Mouse (Mus musculus) spleen, adult 2 months (tissue): Measurements from ENCODE around the gene F7. TPM values are rescaled to one million over a fixed set of nuclear protein-coding genes. Genes with fewer than 3 reads are reported as not detected.

Experiments
- DNase-seq, 2 experiments: peaks; one replicate each; pipeline versions ENCODE4 v3.0.0 to v3.0.0-alpha.2; 2012 to 2021; ENCODE audit warnings: low spot score in 2 of 2, low read depth in 1 of 2
- H3K27ac ChIP-seq: fragments of 200-500 bp; 2 replicates; pipeline ENCODE4 v1.5.1; 2012; ENCODE audit warnings: low read length, inconsistent platforms; ENCODE audit not compliant: insufficient read depth
- H3K27me3 ChIP-seq: fragments of 200-500 bp; 2 replicates; pipeline ENCODE4 v1.6.1; 2012; ENCODE audit warnings: mild to moderate bottlenecking, moderate library complexity, low read length, inconsistent platforms; ENCODE audit not compliant: control insufficient read depth, insufficient read depth
- H3K36me3 ChIP-seq: fragments of 200-500 bp; 2 replicates; pipeline ENCODE4 v1.6.1; 2012; ENCODE audit warnings: mild to moderate bottlenecking, low read length, inconsistent platforms; ENCODE audit not compliant: control insufficient read depth, insufficient read depth
- H3K4me1 ChIP-seq: fragments of 200-500 bp; 2 replicates; pipeline ENCODE4 v1.6.1; 2011; ENCODE audit warnings: inconsistent platforms; ENCODE audit not compliant: control insufficient read depth, insufficient read depth, insufficient read length
- H3K4me3 ChIP-seq: fragments of 200-500 bp; 2 replicates; pipeline ENCODE4 v1.5.1; 2011; ENCODE audit warnings: mild to moderate bottlenecking, inconsistent platforms; ENCODE audit not compliant: insufficient read depth, insufficient read length; ENCODE audit errors: extremely low read depth
- CTCF ChIP-seq: fragments of 200-500 bp; IDR thresholded peaks from 2 replicates; pipeline ENCODE4 v1.5.1; 2011; ENCODE audit warnings: mild to moderate bottlenecking, inconsistent platforms; ENCODE audit not compliant: insufficient read depth, insufficient read length, insufficient replicate concordance; ENCODE audit errors: extremely low read depth
- POLR2A ChIP-seq: fragments of 200-500 bp; IDR thresholded peaks from 2 replicates; pipeline ENCODE4 v1.6.1; 2011; ENCODE audit warnings: low read depth, low read length, inconsistent platforms
- WGBS: fragments of 180-500 bp; shearing (Covaris S2); methylation state at CpG from one replicate; pipeline ENCODE4 v1.1.7; 2018; 5-methylcytosine and 5-hydroxymethylcytosine counted together
- polyA plus RNA-seq: library from polyadenylated mRNA; depleted of rRNA; stranded (reverse); fragments of >200 nt; gene quantifications from 2 replicates; pipeline ENCODE4 v1.2.3, GENCODE M21; 2012

The F7 gene
- polyA plus RNA-seq, 1 experiment, result 0.27 TPM

DNA sequence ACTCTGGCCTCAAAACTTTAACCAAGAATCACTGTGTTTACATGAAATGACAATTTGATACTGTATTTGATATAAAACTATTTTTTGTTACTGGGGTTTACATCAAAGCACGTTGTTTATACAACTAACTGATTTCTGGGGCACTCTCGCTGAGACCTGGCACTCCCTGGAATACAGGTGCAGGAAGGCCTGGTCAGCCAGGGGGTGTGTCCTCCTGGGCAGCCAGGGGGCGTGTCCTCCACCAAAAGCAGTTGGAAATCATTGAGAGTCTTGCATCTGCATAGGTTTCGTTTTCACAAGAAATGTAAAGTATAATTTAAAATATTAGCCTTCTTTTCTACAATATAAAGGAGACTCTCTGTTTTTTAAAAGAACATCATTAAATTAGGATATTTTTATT is 6.3 kb upstream of the F7 start:
- no peak for DNase-seq
- Histone ChIP-seq H3K27me3 (no peaks in the 10 kb centered on the region), H3K27ac (no peak overlapping the region), H3K4me1 (no peaks in the 10 kb centered on the region), H3K4me3 (no peak overlapping the region), H3K36me3 (no peaks in the 10 kb centered on the region)
- 65% methylated on average over 4 of the region's 4 CpGs for WGBS
- TF ChIP-seq POLR2A (no peak), CTCF (no peak)

DNA sequence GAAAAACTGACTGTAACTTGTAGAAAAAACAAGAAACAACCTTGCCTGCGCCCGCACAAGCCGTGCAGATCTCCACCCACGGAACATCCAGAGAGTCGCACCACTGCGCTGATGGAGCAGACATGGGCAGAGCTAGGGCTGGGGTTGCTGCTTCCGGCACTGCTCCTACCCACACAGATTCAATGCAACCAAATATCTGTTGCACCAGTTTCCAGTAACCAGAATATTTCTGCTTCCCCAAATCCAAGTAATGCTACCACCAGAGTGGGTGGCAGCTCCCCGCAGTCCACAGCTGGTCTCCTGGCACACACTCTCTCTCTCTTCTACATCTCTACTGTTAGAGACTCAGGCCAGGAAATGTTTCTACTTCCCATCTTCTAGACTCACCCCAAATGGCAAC is 4.0 kb upstream of the F7 start:
- Histone ChIP-seq H3K27ac (no peak overlapping the region), H3K4me3 (no peak overlapping the region), H3K36me3 (no peaks in the 10 kb centered on the region), H3K4me1 (no peaks in the 10 kb centered on the region), H3K27me3 (no peaks in the 10 kb centered on the region)
- TF ChIP-seq POLR2A (no peak), CTCF (no peak)
- no peak for DNase-seq
- WGBS, result 90% methylated on average over 8 of the region's 8 CpGs

DNA sequence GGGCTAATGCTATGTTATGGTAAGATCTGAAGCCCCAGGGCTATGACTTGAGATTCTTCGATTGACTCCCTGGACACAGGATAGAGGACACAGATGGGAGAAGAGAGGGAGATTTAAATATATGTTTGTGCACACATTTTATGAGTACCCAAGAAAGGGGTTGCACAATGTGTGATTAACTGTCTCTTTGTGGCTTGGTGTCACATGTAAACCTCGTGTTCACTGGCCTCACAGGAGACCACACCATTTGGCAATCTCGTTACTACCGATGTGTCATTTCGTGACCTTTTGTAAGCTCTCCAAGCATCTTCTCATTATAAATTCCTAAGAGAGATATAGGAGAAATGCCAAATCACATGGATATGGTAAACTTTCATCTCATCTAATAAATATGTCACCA is 1.8 kb downstream of the F7 start:
- no peaks in the 10 kb centered on the region for H3K36me3 ChIP-seq
- H3K27me3 ChIP-seq, result no peaks in the 10 kb centered on the region
- no peaks in the 10 kb centered on the region for H3K4me1 ChIP-seq
- WGBS, result 74% methylated on average over 5 of the region's 5 CpGs
- TF ChIP-seq CTCF (no peak), POLR2A (no peak)
- no peak overlapping the region for H3K27ac ChIP-seq
- no peak overlapping the region for H3K4me3 ChIP-seq
- no peak for DNase-seq

DNA sequence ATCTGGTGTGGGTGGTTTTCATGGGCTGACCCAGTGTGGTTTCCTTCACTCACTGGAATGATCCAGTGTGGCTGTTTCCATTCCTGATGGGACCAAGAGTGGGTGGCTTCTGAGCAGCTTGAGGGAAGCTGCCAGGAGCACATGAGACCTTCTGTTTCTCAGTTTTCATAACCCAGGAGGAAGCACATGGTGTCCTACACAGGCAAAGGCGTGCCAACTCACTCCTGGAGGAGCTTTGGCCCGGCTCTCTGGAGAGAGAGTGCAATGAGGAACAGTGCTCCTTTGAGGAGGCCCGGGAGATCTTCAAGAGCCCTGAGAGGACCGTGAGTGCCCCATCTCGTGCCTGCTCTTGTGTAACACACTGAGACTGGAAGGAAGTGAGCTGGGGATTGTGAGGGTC is 2.6 kb downstream of the F7 start:
- Histone ChIP-seq H3K27me3 (no peaks in the 10 kb centered on the region), H3K4me1 (no peaks in the 10 kb centered on the region), H3K36me3 (no peaks in the 10 kb centered on the region), H3K4me3 (no peak overlapping the region), H3K27ac (no peak overlapping the region)
- 29% methylated on average over 5 of the region's 5 CpGs for WGBS
- TF ChIP-seq CTCF (no peak), POLR2A (no peak)
- no peak for DNase-seq

DNA sequence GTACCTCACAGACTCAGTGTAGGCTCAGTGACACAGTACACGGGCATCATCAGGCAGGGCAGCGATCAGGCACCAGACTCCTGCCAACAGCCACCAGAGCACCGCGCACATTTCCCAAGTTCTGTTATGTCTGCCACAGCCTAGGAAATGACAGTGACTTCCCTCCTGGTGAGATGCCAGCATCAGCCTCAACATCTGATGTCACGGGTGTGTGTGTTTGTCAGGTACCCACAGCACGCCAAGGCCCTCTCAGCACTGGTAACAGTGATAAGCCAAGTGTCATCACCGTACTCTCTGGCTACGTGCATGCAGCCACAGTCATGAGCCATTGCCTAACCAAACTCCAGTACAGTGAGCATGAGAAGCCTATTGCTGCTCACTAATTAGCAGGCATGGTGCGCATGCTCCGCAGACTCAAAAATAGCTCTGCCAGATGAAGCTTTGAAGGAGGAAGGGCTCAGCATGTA is 10.5 kb downstream of the F7 start:
- no peak for DNase-seq
- TF ChIP-seq POLR2A, result no peak
- no peak for TF ChIP-seq CTCF
- H3K27me3 ChIP-seq, result no peaks in the 10 kb centered on the region
- H3K27ac ChIP-seq, result no peak overlapping the region
- H3K4me1 ChIP-seq, result no peaks in the 10 kb centered on the region
- H3K36me3 ChIP-seq, result no peaks in the 10 kb centered on the region
- H3K4me3 ChIP-seq, result no peak overlapping the region
- 65% methylated on average over 10 of the region's 10 CpGs for WGBS

DNA sequence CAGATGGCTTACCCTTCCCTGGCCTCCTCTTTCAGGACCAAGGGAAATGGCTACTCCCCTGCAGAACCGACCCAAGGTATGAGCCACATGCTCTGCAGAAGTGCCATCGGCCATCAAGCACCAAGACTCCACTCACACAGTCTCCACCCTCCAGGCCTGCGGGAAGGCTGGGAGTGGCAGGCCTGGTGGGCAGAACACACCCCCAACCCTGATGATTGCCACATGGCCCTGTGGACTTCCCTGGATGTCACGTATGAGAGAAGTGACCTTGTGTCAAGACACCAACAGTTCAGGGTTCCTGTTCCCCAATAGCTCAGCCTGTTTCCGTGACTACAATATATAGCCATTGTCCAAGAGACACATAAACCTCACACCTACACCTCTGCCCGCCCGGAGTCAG is 11.2 kb downstream of the F7 start, which contains the start of gene F10:
Gene F10, plus strand, starts transcription at position 294 of the 400 bp plus-strand sequence.
- 80% methylated on average over 7 of the region's 7 CpGs for WGBS
- Histone ChIP-seq H3K36me3 (no peaks in the 10 kb centered on the region), H3K4me1 (no peaks in the 10 kb centered on the region), H3K4me3 (no peak within 1 kb of the TSS), H3K27me3 (no peaks in the 10 kb centered on the region), H3K27ac (no peak within 1 kb of the TSS)
- TF ChIP-seq POLR2A, result no peak
- no peak for TF ChIP-seq CTCF
- no peak for DNase-seq

DNA sequence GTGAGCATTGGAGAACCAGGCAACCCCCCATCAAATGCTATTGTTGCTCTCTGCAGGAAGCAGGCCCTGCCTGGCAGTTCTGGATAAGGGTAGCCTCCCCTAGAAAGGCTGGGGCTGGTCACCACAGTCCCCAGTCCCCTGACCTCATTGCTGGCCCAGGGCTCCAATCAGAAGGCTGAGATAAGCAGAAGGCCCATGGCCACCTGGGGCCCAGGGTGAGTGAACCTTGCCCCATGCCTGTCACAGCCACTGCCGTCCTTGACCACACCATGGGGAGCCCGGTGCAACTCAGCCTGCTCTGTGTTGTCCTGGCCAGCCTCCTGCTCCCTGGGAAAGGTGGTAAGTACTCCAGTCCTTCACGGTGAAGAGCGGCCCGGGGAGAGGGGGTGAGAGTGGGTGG is 11.7 kb downstream of the F7 start:
- no peaks in the 10 kb centered on the region for H3K36me3 ChIP-seq
- H3K27ac ChIP-seq, result no peak overlapping the region
- no peak overlapping the region for H3K4me3 ChIP-seq
- 82% methylated on average over 5 of the region's 5 CpGs for WGBS
- H3K27me3 ChIP-seq, result no peaks in the 10 kb centered on the region
- no peak for TF ChIP-seq CTCF
- no peak for TF ChIP-seq POLR2A
- DNase-seq, result no peak
- H3K4me1 ChIP-seq, result no peaks in the 10 kb centered on the region
